Mouse (Mus musculus): Measurements from ENCODE around the gene Mc1r. TPM values are rescaled to one million over a fixed set of nuclear protein-coding genes. Genes with fewer than 3 reads are reported as not detected.
"Not testable (repeated sequence)": the region's sequence is repeated elsewhere in the genome, so short reads cannot be mapped to it uniquely, and the experiment has no call there.

Gene Mc1r
- total RNA-seq, 2 experiments from 2014 or later = 0.14 TPM; not detected in 1

- no peak for DNase-seq (ENCODE audit: low spot score in 2 of 2)
These were observed 4.3 kb downstream of the Mc1r start, which contains the start of gene Tubb3 for GRCm38 (mm10) chr8:123411246-123411645. TSS of gene Tubb3 (plus strand) at chr8:123411424.

DNA sequence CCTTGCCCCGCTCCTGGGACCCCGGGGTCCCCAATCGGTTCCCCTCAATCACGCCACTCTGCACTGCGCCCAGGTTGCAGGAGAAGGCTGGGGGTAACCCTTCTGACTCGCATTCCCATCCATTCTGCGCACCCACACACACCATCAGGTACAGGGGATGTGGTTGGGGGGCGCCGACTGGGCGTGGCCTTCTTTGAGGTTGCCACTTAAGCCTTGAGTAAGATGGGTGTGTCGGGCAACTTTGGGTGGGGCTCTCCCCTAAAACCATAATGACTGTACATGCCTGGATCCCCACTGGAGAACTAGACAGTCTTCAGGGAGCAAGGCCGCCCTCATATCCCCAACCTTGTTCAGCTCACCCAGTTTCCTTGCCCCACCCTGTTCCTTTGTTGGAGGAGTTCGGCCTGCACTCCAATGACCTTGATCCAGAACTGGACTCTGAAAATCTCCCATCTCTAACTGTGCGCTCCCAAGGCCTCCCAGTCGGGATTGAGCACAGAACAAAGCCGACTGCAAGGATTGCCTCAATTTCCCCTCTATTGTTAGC lies 4.9 kb downstream of the Mc1r start:
- no peak for DNase-seq (ENCODE audit: low spot score in 2 of 2)

GRCm38 (mm10) chr8:123412560-123413170 lies 5.8 kb downstream of the Mc1r start:
- no peak for DNase-seq (ENCODE audit: low spot score in 2 of 2)

DNA sequence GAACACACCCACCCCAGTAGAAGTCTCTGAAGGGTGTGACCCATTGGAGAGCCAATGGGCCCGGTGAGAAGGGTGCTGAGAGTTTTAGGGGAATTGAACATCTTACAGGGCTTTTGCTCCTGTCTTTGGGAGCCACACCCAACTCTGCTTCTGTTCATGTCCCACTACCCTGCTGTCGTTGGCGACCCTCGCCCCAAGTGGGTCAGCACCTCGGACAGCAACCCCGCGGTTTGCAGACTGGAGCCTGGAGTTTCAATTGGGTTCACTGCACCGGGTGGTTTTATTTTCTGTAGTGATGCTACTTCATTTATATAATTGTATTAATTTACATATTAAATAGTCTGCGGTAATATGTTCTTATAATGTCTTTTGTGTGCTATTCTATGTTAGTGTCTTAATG lies 7.3 kb downstream of the Mc1r start:
- no peak for DNase-seq (ENCODE audit: low spot score in 2 of 2)

DNA sequence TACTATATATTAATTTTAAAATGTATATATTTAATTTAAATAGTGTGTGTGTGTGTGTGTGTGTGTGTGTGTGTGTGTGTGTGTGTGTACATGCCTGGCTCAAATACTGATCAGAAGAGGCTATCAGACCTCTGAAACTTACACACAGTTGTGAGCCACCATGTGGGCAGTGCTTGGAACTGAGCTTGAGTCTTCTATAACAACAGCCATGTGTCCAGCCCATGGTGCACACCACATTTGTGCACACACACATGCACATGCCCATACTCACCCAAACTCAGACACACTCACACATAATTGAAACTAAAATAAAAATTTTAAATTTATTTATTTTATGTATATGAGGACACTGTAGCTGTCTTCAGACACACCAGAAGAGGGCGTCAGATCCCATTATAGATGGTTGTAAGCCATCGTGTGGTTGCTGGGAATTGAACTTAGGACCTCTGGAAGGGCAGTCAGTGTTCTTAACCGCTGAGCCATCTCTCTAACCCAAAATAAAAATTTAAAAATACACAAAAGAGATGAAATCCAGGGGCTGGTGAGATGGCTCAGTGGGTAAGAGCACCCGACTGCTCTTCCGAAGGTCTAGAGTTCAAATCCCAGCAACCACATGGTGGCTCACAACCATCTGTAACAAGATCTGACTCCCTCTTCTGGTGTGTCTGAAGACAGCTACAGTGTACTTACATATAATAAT lies 8.2 kb downstream of the Mc1r start:
- not testable (repeated sequence) for DNase-seq (ENCODE audit: low spot score in 2 of 2)

DNA sequence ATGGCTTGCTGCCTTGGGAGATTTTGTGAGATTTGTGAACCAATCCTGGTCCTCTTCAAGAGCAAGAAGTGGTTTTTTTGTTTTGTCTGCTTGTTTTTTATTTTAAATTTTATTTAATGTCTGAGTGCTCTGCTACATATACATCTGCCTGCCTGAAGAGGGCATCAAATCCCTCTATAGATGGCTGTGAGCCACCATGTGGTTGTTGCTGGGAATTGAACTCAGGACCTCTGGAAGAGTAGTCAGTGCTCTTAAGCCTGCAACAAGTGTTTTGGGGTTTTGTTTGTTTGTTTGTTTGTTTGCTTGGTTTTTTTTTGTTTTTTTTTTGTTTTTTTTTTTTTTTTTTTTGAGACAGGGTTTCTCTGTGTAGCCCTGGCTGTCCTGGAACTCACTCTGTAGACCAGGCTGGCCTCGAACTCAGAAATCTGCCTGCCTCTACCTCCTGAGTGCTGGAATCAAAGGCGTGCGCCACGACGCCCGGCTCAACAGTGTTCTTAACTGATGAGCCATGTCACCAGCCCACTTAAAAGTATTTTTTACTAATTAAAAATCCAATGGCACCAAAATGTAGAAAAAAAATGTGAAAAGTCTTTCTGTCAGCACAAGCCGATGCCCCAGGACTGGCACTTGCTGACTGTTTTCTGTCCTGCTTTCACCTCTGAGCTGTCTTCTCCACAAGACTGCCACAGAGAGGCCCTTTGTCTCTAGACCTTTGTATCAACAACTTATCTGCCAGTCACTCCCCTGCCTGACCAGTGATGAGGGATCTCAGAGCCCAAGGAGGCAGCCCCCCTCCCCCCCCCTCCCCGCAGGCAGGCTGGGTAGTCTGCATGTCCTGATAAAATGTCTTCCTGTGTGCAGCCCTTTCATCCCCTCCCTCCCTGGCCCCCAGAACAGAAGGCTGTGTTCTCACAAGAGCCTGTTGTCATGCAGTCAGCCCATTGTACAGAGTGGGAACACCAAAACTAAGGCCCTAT lies 9.3 kb downstream of the Mc1r start:
- DNase-seq (ENCODE audit: low spot score in 2 of 2) = no peak

GRCm38 (mm10) chr8:123416944-123417555 lies 10.1 kb downstream of the Mc1r start:
- no peak for DNase-seq (ENCODE audit: low spot score in 2 of 2)

DNA sequence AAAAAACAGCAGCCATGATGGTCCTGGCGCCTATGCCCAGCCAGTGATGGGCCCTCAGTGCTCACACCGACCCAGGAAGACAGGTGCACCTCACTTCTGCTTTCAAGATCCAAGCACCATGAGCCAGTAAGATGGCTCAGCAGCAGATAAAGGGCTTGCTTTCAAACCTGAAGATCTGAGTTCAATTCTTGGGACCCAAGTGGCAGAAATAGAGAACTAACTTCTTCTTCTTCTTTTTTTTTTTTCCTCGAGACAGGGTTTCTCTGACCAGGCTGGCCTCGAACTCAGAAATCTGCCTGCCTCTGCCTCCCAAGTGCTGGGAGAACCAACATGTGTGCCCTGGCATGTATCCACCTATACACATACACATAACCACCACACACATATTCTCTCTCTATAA lies 12.8 kb downstream of the Mc1r start:
- DNase-seq (ENCODE audit: low spot score in 2 of 2) = no peak

- DNase-seq (ENCODE audit: low spot score in 2 of 2) = no peak
These were observed 13.8 kb downstream of the Mc1r start for GRCm38 (mm10) chr8:123420525-123421281.

GRCm38 (mm10) chr8:123421325-123421724 lies 14.4 kb downstream of the Mc1r start:
- no peak for DNase-seq (ENCODE audit: low spot score in 2 of 2)

DNA sequence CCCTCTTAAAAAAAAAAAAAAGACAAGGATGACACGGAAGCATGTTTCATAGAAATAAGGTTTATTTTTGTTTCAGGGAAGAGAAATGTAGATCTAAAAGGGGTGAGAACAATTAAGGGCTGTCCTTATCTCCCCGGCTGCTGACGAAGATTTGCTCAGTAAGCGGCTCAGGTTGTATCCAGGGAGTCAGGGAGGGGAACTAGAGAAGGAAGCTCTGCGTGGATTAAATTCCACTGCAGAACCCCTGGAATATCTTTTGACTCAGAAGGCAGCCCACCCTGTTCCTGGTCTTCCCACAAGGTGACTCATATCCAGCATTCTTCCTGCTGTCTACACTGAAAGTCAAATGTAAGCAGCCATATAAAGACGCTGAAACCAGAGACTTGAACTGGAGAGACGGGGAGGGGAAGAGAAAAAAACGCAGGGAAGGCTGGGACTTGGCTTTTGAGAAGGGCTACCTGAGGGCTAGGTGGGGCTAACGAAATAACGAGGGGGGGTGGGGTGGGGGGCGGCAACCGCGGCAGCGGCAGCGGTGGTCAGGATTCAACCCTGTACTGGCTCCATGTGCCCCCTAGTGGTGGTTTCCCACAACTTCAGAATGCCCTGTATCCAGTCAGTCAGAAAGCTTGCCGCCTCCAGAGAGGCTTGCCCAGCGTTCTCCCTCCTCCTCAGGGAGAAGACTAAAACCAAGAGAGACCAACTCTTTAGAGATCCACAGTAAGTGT lies 15.3 kb downstream of the Mc1r start:
- peak in 1 of 2 experiments; percentile 58 for DNase-seq (ENCODE audit: low spot score in 2 of 2)

DNA sequence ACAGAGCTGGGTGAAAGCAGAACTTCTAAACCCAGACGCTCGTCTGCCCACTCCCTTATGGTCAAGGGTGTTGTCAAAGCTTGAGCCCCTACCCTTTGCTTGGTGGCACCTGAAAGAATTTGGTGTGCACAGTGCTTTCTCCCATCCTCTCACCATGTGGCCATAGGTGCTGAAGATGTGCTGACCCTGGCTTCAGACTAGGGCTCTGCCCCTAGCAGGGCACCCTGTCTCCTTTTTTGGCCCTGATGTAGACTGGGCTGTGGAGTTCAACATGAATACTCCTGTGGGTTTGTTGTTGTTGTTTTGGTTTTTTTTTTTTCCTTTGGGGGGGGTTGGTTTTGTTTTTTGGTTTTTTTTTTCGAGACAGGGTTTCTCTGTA lies 15.9 kb downstream of the Mc1r start:
- no peak for DNase-seq (ENCODE audit: low spot score in 2 of 2)

- DNase-seq (ENCODE audit: low spot score in 2 of 2) = no peak
These were observed 16.5 kb downstream of the Mc1r start, which contains the start of gene Def8 for GRCm38 (mm10) chr8:123423441-123423840. TSS of gene Def8 (plus strand) at chr8:123423527.

DNA sequence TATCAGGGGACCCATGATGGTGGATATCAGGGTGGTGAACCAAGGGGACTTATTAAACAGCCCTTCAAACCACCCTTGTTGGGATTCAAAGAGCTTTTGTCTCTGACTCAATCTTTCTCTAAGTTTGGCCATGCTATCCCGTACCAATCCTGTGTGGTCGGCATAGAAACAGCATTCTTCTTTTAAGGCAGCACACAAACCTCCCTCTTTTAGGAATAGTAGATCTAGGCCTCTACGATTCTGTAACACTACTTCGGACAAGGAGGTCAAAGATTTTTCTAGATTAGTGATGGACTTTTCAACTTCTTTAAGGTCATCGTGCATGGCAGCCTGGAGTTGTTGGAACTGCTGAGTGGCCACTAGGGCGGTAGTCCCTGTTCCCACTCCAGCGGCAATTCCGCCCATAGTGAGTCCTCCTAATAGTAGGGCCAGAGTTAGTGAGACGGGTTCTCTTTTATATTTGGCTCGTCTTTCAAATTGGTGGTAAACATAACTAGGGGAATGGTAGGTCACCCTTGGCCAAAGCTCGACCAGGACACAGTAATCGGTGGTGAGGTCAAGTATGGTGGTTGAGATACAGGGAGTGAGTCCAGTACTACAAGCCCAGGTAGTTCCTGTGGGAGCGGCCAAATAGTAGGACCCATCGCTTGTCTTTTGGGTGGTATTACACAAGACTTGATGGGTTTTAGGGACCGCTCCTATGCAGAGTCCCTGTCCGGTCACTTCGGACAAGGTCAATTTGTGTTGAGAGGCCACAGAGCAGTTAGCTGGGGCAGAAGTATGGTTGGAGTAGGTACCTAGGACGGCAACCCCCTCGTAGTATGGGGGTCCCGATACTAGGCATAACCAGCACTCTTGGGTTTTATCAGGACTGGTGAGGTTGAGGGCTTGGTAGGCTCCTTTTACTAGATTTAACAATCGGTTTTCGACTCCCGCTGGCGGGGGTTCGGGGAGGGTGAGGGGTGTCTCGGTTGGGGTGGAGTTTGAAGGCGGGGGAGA lies 19.9 kb downstream of the Mc1r start:
- no peak for DNase-seq (ENCODE audit: low spot score in 2 of 2)

GRCm38 (mm10) chr8:123427639-123428275 lies 20.9 kb downstream of the Mc1r start:
- no peak for DNase-seq (ENCODE audit: low spot score in 2 of 2)

GRCm38 (mm10) chr8:123428343-123428893 lies 21.5 kb downstream of the Mc1r start:
- no peak for DNase-seq (ENCODE audit: low spot score in 2 of 2)

DNA sequence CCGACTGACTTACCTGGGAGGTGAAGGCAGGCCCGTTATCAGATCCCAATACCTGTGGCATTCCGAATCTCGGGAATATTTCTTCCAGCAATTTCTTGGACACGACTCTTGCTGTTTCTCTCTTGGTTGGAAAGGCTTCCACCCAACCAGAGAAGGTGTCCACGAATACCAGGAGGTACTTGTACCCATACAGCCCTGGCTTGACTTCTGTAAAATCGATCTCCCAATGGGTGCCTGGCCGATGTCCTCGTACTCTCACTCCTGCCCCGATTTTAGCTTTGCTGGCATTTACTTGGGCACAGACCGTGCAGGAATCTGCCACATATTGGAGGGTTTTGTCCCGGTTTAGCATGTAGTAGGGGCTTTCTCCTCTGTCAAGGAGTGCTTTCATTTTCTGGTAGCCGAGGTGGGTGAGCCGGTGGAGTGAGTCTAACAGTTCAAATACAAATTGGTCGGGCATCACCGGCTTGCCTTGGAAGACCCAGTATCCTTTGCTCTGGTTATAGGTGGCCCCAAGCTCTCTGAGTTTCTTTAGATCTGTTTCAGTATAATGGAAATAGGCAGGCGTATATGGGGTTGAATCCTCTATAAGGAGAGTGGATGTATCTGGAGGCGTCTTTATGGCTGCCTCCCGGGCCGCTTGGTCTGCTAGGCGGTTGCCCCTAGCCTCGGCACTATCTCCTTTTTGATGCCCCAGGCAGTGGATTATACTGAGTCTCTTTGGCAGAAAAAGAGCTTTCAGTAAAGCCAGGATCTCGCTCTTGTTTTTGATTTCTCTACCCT lies 22.2 kb downstream of the Mc1r start:
- no peak for DNase-seq (ENCODE audit: low spot score in 2 of 2)

Measured in adrenal gland, postnatal 4 days (tissue).